Mouse (Mus musculus): ENCODE measurements around the gene Hs3st4. TPM values are rescaled to one million over a fixed set of nuclear protein-coding genes. Genes with fewer than 3 reads are reported as not detected.

Hs3st4 gene
- total RNA-seq (2021), result under 1 TPM in 1 of 2 experiments, not detected in 1; 0.07 TPM
- long read RNA-seq, experiment 1, result 0 reads
- long read RNA-seq, experiment 2, result 0 reads

GRCm38 (mm10) chr7:123982461-123983038, at the start of gene Hs3st4:
Gene Hs3st4, plus strand, starts transcription at chr7:123982869.
- no peak for DNase-seq

GRCm38 (mm10) chr7:123946836-123947235, 35.8 kb upstream of the Hs3st4 start:
- no peak for DNase-seq

GRCm38 (mm10) chr7:123963021-123963420, 19.6 kb upstream of the Hs3st4 start:
- no peak for DNase-seq

GRCm38 (mm10) chr7:123964559-123965142, 18.0 kb upstream of the Hs3st4 start:
- peak in 1 of 2 experiments; percentile 22 for DNase-seq

- DNase-seq, result no peak
Observed at GRCm38 (mm10) chr7:123965515-123965914, 17.2 kb upstream of the Hs3st4 start.

- no peak for DNase-seq
Observed at GRCm38 (mm10) chr7:123975441-123975840, 7.2 kb upstream of the Hs3st4 start.

- DNase-seq, result no peak
Observed at GRCm38 (mm10) chr7:123981435-123981834, 1.2 kb upstream of the Hs3st4 start.

- DNase-seq, result no peak
Observed at GRCm38 (mm10) chr7:123982010-123982409, 659 bp upstream of the Hs3st4 start.

- DNase-seq, result no peak
Observed at GRCm38 (mm10) chr7:123983177-123984046, 743 bp downstream of the Hs3st4 start.

- DNase-seq, result no peak
Observed at GRCm38 (mm10) chr7:123992121-123992520, 9.5 kb downstream of the Hs3st4 start.

- DNase-seq, result no peak
Observed at GRCm38 (mm10) chr7:123997266-123997665, 14.6 kb downstream of the Hs3st4 start.

- DNase-seq, result no peak
Observed at GRCm38 (mm10) chr7:123998601-123999000, 15.9 kb downstream of the Hs3st4 start.

- DNase-seq, result no peak
Observed at GRCm38 (mm10) chr7:124026908-124027307, 44.2 kb downstream of the Hs3st4 start.

GRCm38 (mm10) chr7:124032236-124032635, 49.6 kb downstream of the Hs3st4 start:
- DNase-seq, result no peak

- DNase-seq, result no peak
Observed at GRCm38 (mm10) chr7:124033332-124033731, 50.7 kb downstream of the Hs3st4 start.

GRCm38 (mm10) chr7:124037281-124037700, 54.6 kb downstream of the Hs3st4 start:
- no peak for DNase-seq

- no peak for DNase-seq
Observed at GRCm38 (mm10) chr7:124039142-124039541, 56.5 kb downstream of the Hs3st4 start.

- DNase-seq, result no peak
Observed at GRCm38 (mm10) chr7:124047382-124047781, 64.7 kb downstream of the Hs3st4 start.

GRCm38 (mm10) chr7:124048971-124049370, 66.3 kb downstream of the Hs3st4 start:
- no peak for DNase-seq

- no peak for DNase-seq
Observed at GRCm38 (mm10) chr7:124050421-124050820, 67.8 kb downstream of the Hs3st4 start.

- no peak for DNase-seq
Observed at GRCm38 (mm10) chr7:124083741-124084140, 101.1 kb downstream of the Hs3st4 start.

GRCm38 (mm10) chr7:124129019-124129418, 146.3 kb downstream of the Hs3st4 start:
- peak in 1 of 2 experiments; percentile 23 for DNase-seq

GRCm38 (mm10) chr7:124131312-124131711, 148.6 kb downstream of the Hs3st4 start:
- DNase-seq, result peak; percentile 36 to 47
